Mouse (Mus musculus) lung, postnatal 0 days (tissue): ENCODE measurements around the gene Alpi. TPM values are rescaled to one million over a fixed set of nuclear protein-coding genes. Genes with fewer than 3 reads are reported as not detected.

Experiments
- ATAC-seq: fragments of 200-750 bp; cut with Nextera tagmentation; 2 replicates; pipeline ENCODE4 v1.8.0; 2017; ENCODE audit warnings: moderate library complexity
- DNase-seq: peaks from one replicate; pipeline ENCODE4 v3.0.0-alpha.2; 2016; ENCODE audit warnings: low spot score
- H3K27ac ChIP-seq: fragments of 300-500 bp; sonication (generic); 2 replicates; pipeline ENCODE4 v1.5.1; 2014; ENCODE audit warnings: antibody characterized with exemption, mild to moderate bottlenecking, low read length, mixed read lengths
- H3K27me3 ChIP-seq: fragments of 300-500 bp; sonication (generic); replicated peaks from 2 replicates; pipeline ENCODE4 v1.6.1; 2014; ENCODE audit warnings: low read length, mixed read lengths; ENCODE audit not compliant: insufficient read depth
- H3K36me3 ChIP-seq: fragments of 300-500 bp; sonication (generic); 2 replicates; pipeline ENCODE4 v1.6.1; 2014; ENCODE audit warnings: low read length, mixed read lengths; ENCODE audit not compliant: insufficient read depth
- H3K4me1 ChIP-seq: fragments of 300-500 bp; sonication (generic); 2 replicates; pipeline ENCODE4 v1.6.1; 2014; ENCODE audit warnings: antibody characterized with exemption, low read depth, low read length, mixed read lengths; ENCODE audit not compliant: insufficient read depth
- H3K4me2 ChIP-seq: fragments of 300-500 bp; sonication (generic); replicated peaks from 2 replicates; pipeline ENCODE4 v1.6.1; 2014; ENCODE audit warnings: low read depth, mild to moderate bottlenecking, low read length, moderate library complexity, mixed read lengths
- H3K4me3 ChIP-seq: fragments of 300-500 bp; sonication (generic); 2 replicates; pipeline ENCODE4 v1.5.1; 2014; ENCODE audit warnings: low read depth, low read length
- H3K9ac ChIP-seq: fragments of 300-500 bp; sonication (generic); replicated peaks from 2 replicates; pipeline ENCODE4 v1.6.1; 2014; ENCODE audit warnings: low read depth, mild to moderate bottlenecking
- H3K9me3 ChIP-seq: fragments of 300-500 bp; sonication (generic); 2 replicates; pipeline ENCODE4 v1.6.1; 2016; ENCODE audit warnings: low read length, mixed read lengths
- CTCF ChIP-seq: IDR thresholded peaks from 2 replicates; pipeline ENCODE4 v1.5.1; 2016; ENCODE audit warnings: antibody characterized with exemption, mild to moderate bottlenecking
- EP300 ChIP-seq: IDR thresholded peaks from 2 replicates; pipeline ENCODE4 v1.6.1; 2016; ENCODE audit warnings: antibody characterized with exemption, mild to moderate bottlenecking, control low read depth
- WGBS: fragments of 180-500 bp; shearing (Covaris S2); extraction: QIAGEN DNeasy Blood & Tissue Kit; methylation state at CpG from one replicate; pipeline ENCODE4 v1.1.7; 2014; 5-methylcytosine and 5-hydroxymethylcytosine counted together
- polyA plus RNA-seq: library from polyadenylated mRNA; unstranded; fragments of >200 nt; fragmentation: Nextera tagmentation; extraction: Ambion mirVana; gene quantifications from 2 replicates; pipeline ENCODE4 v1.2.1, GENCODE M21; 2015

Gene Alpi
- polyA plus RNA-seq, 1 experiment from 2014 or later, result not detected

GRCm38 (mm10) chr1:87086196-87086595 lies 15.2 kb downstream of the Alpi start:
- WGBS, result 47% methylated on average over 4 of the region's 4 CpGs
- TF ChIP-seq EP300 (no peak), CTCF (no peak)

GRCm38 (mm10) chr1:87073776-87074175 lies 27.6 kb downstream of the Alpi start:
- H3K36me3 ChIP-seq, result no peaks in the 10 kb centered on the region
- H3K9ac ChIP-seq, result no peak overlapping the region
- 76% methylated on average over 8 of the region's 8 CpGs for WGBS
- H3K27ac ChIP-seq, result no peak overlapping the region
- no peak overlapping the region for H3K4me3 ChIP-seq
- DNase-seq (no peak), ATAC-seq (no peak)
- no peak overlapping the region for H3K4me2 ChIP-seq
- H3K27me3 ChIP-seq, result no peaks in the 10 kb centered on the region
- TF ChIP-seq CTCF (no peak), EP300 (no peak)
- no peaks in the 10 kb centered on the region for H3K9me3 ChIP-seq
- H3K4me1 ChIP-seq, result no peaks in the 10 kb centered on the region

More at GRCm38 (mm10) chr1:87086196-87086595, 15.2 kb downstream of the Alpi start:
- Histone ChIP-seq H3K4me3 (no peak overlapping the region), H3K27me3 (no peaks in the 10 kb centered on the region), H3K4me2 (no peak overlapping the region), H3K36me3 (no peaks in the 10 kb centered on the region), H3K4me1 (no peaks in the 10 kb centered on the region), H3K27ac (no peak overlapping the region), H3K9me3 (no peaks in the 10 kb centered on the region), H3K9ac (no peak overlapping the region)
- ATAC-seq, result no peak
- DNase-seq, result no peak

GRCm38 (mm10) chr1:87070720-87071119 lies 30.7 kb downstream of the Alpi start:
- 44% methylated on average over 16 of the region's 16 CpGs for WGBS
- no peak overlapping the region for H3K4me2 ChIP-seq
- H3K27ac ChIP-seq, result no peak overlapping the region
- H3K4me1 ChIP-seq, result no peaks in the 10 kb centered on the region
- no peak overlapping the region for H3K4me3 ChIP-seq
- no peak overlapping the region for H3K9ac ChIP-seq
- TF ChIP-seq EP300 (no peak), CTCF (peak; percentile 77)
- no peaks in the 10 kb centered on the region for H3K27me3 ChIP-seq
- no peaks in the 10 kb centered on the region for H3K36me3 ChIP-seq
- H3K9me3 ChIP-seq, result no peaks in the 10 kb centered on the region
- DNase-seq (peak; percentile 24), ATAC-seq (peak; percentile 35; the same call in 1 of the 2 replicates)

GRCm38 (mm10) chr1:87060913-87061312 lies 40.5 kb downstream of the Alpi start:
- DNase-seq, result no peak
- H3K36me3 ChIP-seq, result no peaks in the 10 kb centered on the region
- no peaks in the 10 kb centered on the region for H3K9me3 ChIP-seq
- no peak overlapping the region for H3K4me2 ChIP-seq
- no peak for ATAC-seq
- H3K4me3 ChIP-seq, result no peak overlapping the region
- no peak overlapping the region for H3K9ac ChIP-seq
- H3K4me1 ChIP-seq, result no peaks in the 10 kb centered on the region
- TF ChIP-seq EP300 (no peak), CTCF (peak; percentile 14; the same call in 1 of the 2 replicates)
- H3K27ac ChIP-seq, result no peak overlapping the region
- H3K27me3 ChIP-seq, result no peaks in the 10 kb centered on the region

- ATAC-seq, result no peak
- Histone ChIP-seq H3K4me3 (no peak overlapping the region), H3K4me2 (no peak overlapping the region), H3K27me3 (no peaks in the 10 kb centered on the region), H3K4me1 (no peaks in the 10 kb centered on the region), H3K9me3 (no peaks in the 10 kb centered on the region), H3K27ac (no peak overlapping the region), H3K9ac (no peak overlapping the region), H3K36me3 (no peaks in the 10 kb centered on the region)
- DNase-seq, result no peak
- TF ChIP-seq EP300, result no peak
- TF ChIP-seq CTCF, result no peak
- WGBS, result 69% methylated on average over 8 of the region's 8 CpGs
Measured at GRCm38 (mm10) chr1:87059042-87059665, 42.3 kb downstream of the Alpi start.

GRCm38 (mm10) chr1:87057075-87057474 lies 44.3 kb downstream of the Alpi start:
- Histone ChIP-seq H3K27me3 (no peaks in the 10 kb centered on the region), H3K4me2 (no peak overlapping the region), H3K27ac (no peak overlapping the region), H3K4me1 (no peaks in the 10 kb centered on the region), H3K9ac (no peak overlapping the region), H3K4me3 (no peak overlapping the region), H3K36me3 (no peaks in the 10 kb centered on the region), H3K9me3 (no peaks in the 10 kb centered on the region)
- DNase-seq (no peak), ATAC-seq (no peak)
- WGBS, result 71% methylated on average over 4 of the region's 4 CpGs
- TF ChIP-seq EP300, result no peak
- no peak for TF ChIP-seq CTCF

GRCm38 (mm10) chr1:87051369-87051768 lies 50.0 kb downstream of the Alpi start:
- H3K9me3 ChIP-seq, result no peaks in the 10 kb centered on the region
- H3K9ac ChIP-seq, result no peak overlapping the region
- no peak for DNase-seq
- H3K4me1 ChIP-seq, result no peaks in the 10 kb centered on the region
- TF ChIP-seq EP300 (no peak), CTCF (no peak)
- 0 out of 2 replicates have a peak, but pooled peaks cover 9% of the 10 kb centered on the region for H3K36me3 ChIP-seq
- no peak overlapping the region for H3K4me2 ChIP-seq
- 74% methylated on average over 4 of the region's 4 CpGs for WGBS
- H3K27ac ChIP-seq, result no peak overlapping the region
- H3K4me3 ChIP-seq, result no peak overlapping the region
- no peak for ATAC-seq
- H3K27me3 ChIP-seq, result no peaks in the 10 kb centered on the region
